Mouse (Mus musculus): ENCODE measurements around the gene Mtif3.
A peak's percentile ranks its signal among the peaks of the same experiment; 100 is the strongest.
"Not testable (repeated sequence)": the region's sequence is repeated elsewhere in the genome, so short reads cannot be mapped to it uniquely, and the experiment has no call there.

Gene Mtif3

GRCm38 (mm10) chr5:146954576-146954975, 9.0 kb downstream of the Mtif3 start:
- no peak for DNase-seq (ENCODE audit: low spot score)

GRCm38 (mm10) chr5:146948508-146949088, 15.0 kb downstream of the Mtif3 start, which contains the start of gene Gtf3a:
TSS of gene Gtf3a (plus strand) at chr5:146948657.
- DNase-seq (ENCODE audit: low spot score), result peak; percentile 94

GRCm38 (mm10) chr5:146948041-146948507, 15.5 kb downstream of the Mtif3 start:
- no peak for DNase-seq (ENCODE audit: low spot score)

- no peak for DNase-seq (ENCODE audit: low spot score)
Measured at GRCm38 (mm10) chr5:146947497-146947896, 16.1 kb downstream of the Mtif3 start.

GRCm38 (mm10) chr5:146946682-146947081, 16.9 kb downstream of the Mtif3 start:
- DNase-seq (ENCODE audit: low spot score), result no peak

GRCm38 (mm10) chr5:146944568-146944967, 19.0 kb downstream of the Mtif3 start:
- no peak for DNase-seq (ENCODE audit: low spot score)

- DNase-seq (ENCODE audit: low spot score), result no peak
Measured at GRCm38 (mm10) chr5:146942965-146943364, 20.6 kb downstream of the Mtif3 start.

GRCm38 (mm10) chr5:146941939-146942338, 21.7 kb downstream of the Mtif3 start:
- DNase-seq (ENCODE audit: low spot score), result not testable (repeated sequence)

GRCm38 (mm10) chr5:146940219-146940618, 23.4 kb downstream of the Mtif3 start:
- no peak for DNase-seq (ENCODE audit: low spot score)

GRCm38 (mm10) chr5:146939109-146939796, 24.3 kb downstream of the Mtif3 start:
- no peak for DNase-seq (ENCODE audit: low spot score)

- DNase-seq (ENCODE audit: low spot score), result no peak
Measured at GRCm38 (mm10) chr5:146937541-146938503, 25.8 kb downstream of the Mtif3 start.

- no peak for DNase-seq (ENCODE audit: low spot score)
Measured at GRCm38 (mm10) chr5:146933466-146933865, 30.1 kb downstream of the Mtif3 start.

- DNase-seq (ENCODE audit: low spot score), result no peak
Measured at GRCm38 (mm10) chr5:146931904-146932553, 31.6 kb downstream of the Mtif3 start.

GRCm38 (mm10) chr5:146931422-146931821, 32.2 kb downstream of the Mtif3 start:
- no peak for DNase-seq (ENCODE audit: low spot score)

- DNase-seq (ENCODE audit: low spot score), result no peak
Measured at GRCm38 (mm10) chr5:146926673-146927072, 36.9 kb downstream of the Mtif3 start.

GRCm38 (mm10) chr5:146923547-146923946, 40.1 kb downstream of the Mtif3 start:
- no peak for DNase-seq (ENCODE audit: low spot score)

- no peak for DNase-seq (ENCODE audit: low spot score)
Measured at GRCm38 (mm10) chr5:146921224-146921623, 42.4 kb downstream of the Mtif3 start.

- DNase-seq (ENCODE audit: low spot score), result no peak
Measured at GRCm38 (mm10) chr5:146920314-146921161, 43.1 kb downstream of the Mtif3 start.

GRCm38 (mm10) chr5:146919874-146920273, 43.7 kb downstream of the Mtif3 start:
- no peak for DNase-seq (ENCODE audit: low spot score)

- DNase-seq (ENCODE audit: low spot score), result not testable (repeated sequence)
Measured at GRCm38 (mm10) chr5:146917357-146917756, 46.2 kb downstream of the Mtif3 start.

GRCm38 (mm10) chr5:146916806-146917205, 46.8 kb downstream of the Mtif3 start:
- DNase-seq (ENCODE audit: low spot score), result no peak
